Mouse (Mus musculus) MEL (cell line): Measurements from ENCODE around the gene Hoxa11. TPM values are rescaled to one million over a fixed set of nuclear protein-coding genes. Genes with fewer than 3 reads are reported as not detected.

ENCODE experiments used
- DNase-seq: peaks from one replicate; pipeline ENCODE4 v3.0.0; 2011; ENCODE audit warnings: low read depth, low spot score
- H3K27ac ChIP-seq: 2 replicates; pipeline ENCODE4 v1.5.1; 2012; ENCODE audit warnings: low read depth, mild to moderate bottlenecking, control low read depth, low read length, moderate library complexity; ENCODE audit not compliant: control insufficient read depth
- H3K27me3 ChIP-seq, 2 experiments: fragments of 150-350 bp in 1 of 2; sonication (generic) in 1 of 2; 2 replicates each; pipeline ENCODE4 v1.6.1; 2012; ENCODE audit warnings: low read length in 2 of 2, mild to moderate bottlenecking in 2 of 2, improper control_type of control experiment in 1 of 2, moderate library complexity in 1 of 2; ENCODE audit not compliant: insufficient read depth in 2 of 2, control insufficient read depth in 1 of 2
- H3K36me3 ChIP-seq, 2 experiments: 2 replicates each; pipeline ENCODE4 v1.6.1; 2012 to 2014; ENCODE audit warnings: low read length in 2 of 2, improper control_type of control experiment in 1 of 2, inconsistent platforms in 1 of 2, mild to moderate bottlenecking in 1 of 2; ENCODE audit not compliant: insufficient read depth in 2 of 2, control insufficient read depth in 1 of 2
- H3K4me1 ChIP-seq, 2 experiments: fragments of 150-350 bp in 1 of 2; sonication (generic) in 1 of 2; 2 replicates each; pipeline ENCODE4 v1.6.1; 2012; ENCODE audit warnings: low read length in 2 of 2, improper control_type of control experiment in 1 of 2, mild to moderate bottlenecking in 1 of 2; ENCODE audit not compliant: insufficient read depth in 2 of 2, control insufficient read depth in 1 of 2
- H3K4me3 ChIP-seq, 2 experiments: fragments of 150-350 bp in 1 of 2; sonication (generic) in 1 of 2; 2 replicates each; pipeline ENCODE4 v1.5.1; 2012; ENCODE audit warnings: low read depth in 2 of 2, low read length in 2 of 2, mild to moderate bottlenecking in 2 of 2, moderate library complexity in 2 of 2, control low read depth in 1 of 2, improper control_type of control experiment in 1 of 2; ENCODE audit not compliant: control insufficient read depth in 1 of 2, insufficient read depth in 1 of 2
- H3K79me2 ChIP-seq: 2 replicates; pipeline ENCODE4 v1.6.1; 2012; ENCODE audit warnings: mild to moderate bottlenecking, low read length, moderate library complexity; ENCODE audit not compliant: control insufficient read depth, poor library complexity, insufficient read depth
- H3K9ac ChIP-seq: 2 replicates; pipeline ENCODE4 v1.6.1; 2012; ENCODE audit warnings: low read depth, mild to moderate bottlenecking, control low read depth, low read length, moderate library complexity; ENCODE audit not compliant: control insufficient read depth, poor library complexity, severe bottlenecking
- H3K9me3 ChIP-seq: fragments of 150-350 bp; sonication (generic); replicated peaks from 2 replicates; pipeline ENCODE4 v1.6.1; 2012; ENCODE audit warnings: mild to moderate bottlenecking, low read length, improper control_type of control experiment, moderate library complexity; ENCODE audit not compliant: insufficient read depth
- BHLHE40 ChIP-seq: IDR thresholded peaks from 2 replicates; pipeline ENCODE4 v1.6.1; 2012; ENCODE audit warnings: low read depth, mild to moderate bottlenecking, inconsistent platforms, low read length, improper control_type of control experiment, borderline replicate concordance
- CHD1 ChIP-seq: IDR thresholded peaks from 2 replicates; pipeline ENCODE4 v1.6.1; 2012; ENCODE audit warnings: low read depth, mild to moderate bottlenecking, inconsistent platforms, low read length, improper control_type of control experiment
- CTCF ChIP-seq, 3 experiments: IDR thresholded peaks in 2 of 3; conservative IDR thresholded peaks in 1 of 3; 2 replicates each; pipeline ENCODE4 v1.5.1; 2011 to 2012; ENCODE audit warnings: low read length in 3 of 3, low read depth in 2 of 3, mild to moderate bottlenecking in 2 of 3, improper control_type of control experiment in 1 of 3, inconsistent platforms in 1 of 3, mixed read lengths in 1 of 3, moderate library complexity in 1 of 3; ENCODE audit not compliant: control insufficient read depth in 1 of 3, insufficient read depth in 1 of 3, poor library complexity in 1 of 3, severe bottlenecking in 1 of 3
- ELF1 ChIP-seq: IDR thresholded peaks from 2 replicates; pipeline ENCODE4 v1.6.1; 2014; ENCODE audit warnings: low read depth, mild to moderate bottlenecking, inconsistent platforms, low read length, improper control_type of control experiment, moderate library complexity
- EP300 ChIP-seq, 2 experiments: IDR thresholded peaks; 2 replicates each; pipeline ENCODE4 v1.6.1; 2011; ENCODE audit warnings: improper control_type of control experiment in 2 of 2, low read length in 2 of 2, low read depth in 1 of 2, mild to moderate bottlenecking in 1 of 2
- JUND ChIP-seq: IDR thresholded peaks from 2 replicates; pipeline ENCODE4 v1.6.1; 2011; ENCODE audit warnings: low read depth, mild to moderate bottlenecking, improper control_type of control experiment, low read length
- MAFK ChIP-seq: IDR thresholded peaks from 2 replicates; pipeline ENCODE4 v1.6.1; 2011; ENCODE audit warnings: low read depth, mild to moderate bottlenecking, low read length, improper control_type of control experiment, borderline replicate concordance
- MAX ChIP-seq: IDR thresholded peaks from 2 replicates; pipeline ENCODE4 v1.6.1; 2011; ENCODE audit warnings: low read length, improper control_type of control experiment
- MAZ ChIP-seq: IDR thresholded peaks from 2 replicates; pipeline ENCODE4 v1.6.1; 2012; ENCODE audit warnings: low read depth, mild to moderate bottlenecking, inconsistent platforms, low read length, improper control_type of control experiment
- MYB ChIP-seq: IDR thresholded peaks from 2 replicates; pipeline ENCODE4 v1.6.1; 2011; ENCODE audit warnings: mild to moderate bottlenecking, low read depth, low read length, improper control_type of control experiment
- NELFE ChIP-seq: IDR thresholded peaks from 2 replicates; pipeline ENCODE4 v1.6.1; 2011; ENCODE audit warnings: low read depth, low read length, improper control_type of control experiment
- NRF1 ChIP-seq: IDR thresholded peaks from 2 replicates; pipeline ENCODE4 v1.6.1; 2014; ENCODE audit warnings: low read depth, mild to moderate bottlenecking, inconsistent platforms, low read length, improper control_type of control experiment, moderate library complexity; ENCODE audit not compliant: poor library complexity, insufficient read depth, severe bottlenecking
- POLR2AphosphoS2 ChIP-seq: IDR thresholded peaks from 2 replicates; pipeline ENCODE4 v1.6.1; 2011; ENCODE audit warnings: low read length, improper control_type of control experiment
- RAD21 ChIP-seq: IDR thresholded peaks from 2 replicates; pipeline ENCODE4 v1.6.1; 2011; ENCODE audit warnings: mild to moderate bottlenecking, low read depth, low read length, improper control_type of control experiment
- SIN3A ChIP-seq: IDR thresholded peaks from 2 replicates; pipeline ENCODE4 v1.6.1; 2012; ENCODE audit warnings: low read length, improper control_type of control experiment, inconsistent platforms
- UBTF ChIP-seq: IDR thresholded peaks from 2 replicates; pipeline ENCODE4 v1.6.1; 2012; ENCODE audit warnings: low read depth, mild to moderate bottlenecking, inconsistent platforms, low read length, improper control_type of control experiment, moderate library complexity, borderline replicate concordance; ENCODE audit not compliant: insufficient read depth
- USF1 ChIP-seq: IDR thresholded peaks from 2 replicates; pipeline ENCODE4 v1.6.1; 2014; ENCODE audit warnings: low read depth, mild to moderate bottlenecking, inconsistent platforms, low read length, improper control_type of control experiment, moderate library complexity
- ZC3H11A ChIP-seq: IDR thresholded peaks from 2 replicates; pipeline ENCODE4 v1.6.1; 2012; ENCODE audit warnings: low read depth, mild to moderate bottlenecking, inconsistent platforms, low read length, improper control_type of control experiment
- ZKSCAN1 ChIP-seq: IDR thresholded peaks from 2 replicates; pipeline ENCODE4 v1.6.1; 2012; ENCODE audit warnings: low read depth, mild to moderate bottlenecking, inconsistent platforms, low read length, improper control_type of control experiment, moderate library complexity
- ZNF384 ChIP-seq: IDR thresholded peaks from 2 replicates; pipeline ENCODE4 v1.6.1; 2012; ENCODE audit warnings: low read depth, mild to moderate bottlenecking, inconsistent platforms, low read length, improper control_type of control experiment
- polyA plus RNA-seq, 2 experiments: library from polyadenylated mRNA; stranded (reverse) in 1 of 2; unstranded in 1 of 2; fragments of >175 nt in 1 of 2; fragments of >200 nt in 1 of 2; gene quantifications; 2 replicates each; pipeline versions ENCODE4 v1.2.1 to v1.2.4; 2012; ENCODE audit warnings: low replicate concordance in 2 of 2, low read depth in 1 of 2; ENCODE audit not compliant: insufficient read length in 2 of 2, insufficient read depth in 1 of 2, missing spikeins in 1 of 2
- total RNA-seq: library from RNA; depleted of rRNA; stranded (reverse); fragments of 300-350 nt; gene quantifications from 2 replicates; pipeline ENCODE4 v1.2.3, GENCODE M21; 2012

Hoxa11 gene
- total and polyA plus RNA-seq, 3 experiments = not detected

DNA sequence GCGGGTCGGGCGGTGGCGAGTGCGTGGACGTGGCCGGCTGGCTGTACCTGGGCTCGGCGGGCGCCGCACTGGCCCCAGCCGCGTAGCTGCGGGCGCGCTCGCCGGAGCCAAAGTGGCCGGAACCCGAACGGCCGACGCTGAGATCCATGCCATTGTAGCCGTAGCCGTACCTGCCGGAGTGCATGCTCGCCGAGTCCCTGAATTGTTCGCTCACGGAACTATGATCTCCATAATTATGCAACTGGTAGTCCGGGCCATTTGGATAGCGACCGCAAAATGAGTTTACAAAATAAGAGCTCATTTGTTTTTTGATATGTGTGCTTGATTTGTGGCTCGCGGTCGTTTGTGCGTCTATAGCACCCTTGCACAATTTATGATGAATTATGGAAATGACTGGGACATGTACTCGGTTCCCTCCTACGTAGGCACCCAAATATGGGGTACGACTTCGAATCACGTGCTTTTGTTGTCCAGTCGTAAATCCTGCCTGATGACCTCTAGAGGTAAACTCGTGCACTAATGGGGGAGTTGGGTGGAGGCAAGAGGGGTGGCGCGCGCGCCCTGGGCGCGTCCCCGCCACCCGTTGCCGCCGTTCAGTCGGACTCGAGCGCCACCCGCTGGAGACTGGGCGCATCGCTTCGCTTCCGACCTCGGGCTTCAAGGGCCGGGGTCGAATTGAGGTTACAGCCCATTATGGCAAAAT lies 41.4 kb downstream of the Hoxa11 start, which contains the start of gene Hoxa5:
Gene Hoxa5 (minus strand): TSS at position 538 of the 703 bp plus-strand sequence.
- no peak for DNase-seq
- H3K9me3 ChIP-seq = no peaks in the 10 kb centered on the region
- no peaks in the 10 kb centered on the region for H3K4me1 ChIP-seq
- H3K27ac ChIP-seq = no peak within 1 kb of the TSS
- no peaks in the 10 kb centered on the region for H3K27me3 ChIP-seq
- no peaks in the 10 kb centered on the region for H3K36me3 ChIP-seq
- TF ChIP-seq NELFE = no peak
- TF ChIP-seq POLR2AphosphoS2 = no peak
- no peaks in the 10 kb centered on the region; the same call in 1 of the 2 replicates for H3K79me2 ChIP-seq
- H3K4me3 ChIP-seq = no peak within 1 kb of the TSS
- H3K9ac ChIP-seq = no peak within 1 kb of the TSS

- H3K4me3 ChIP-seq = no peak overlapping the region
- H3K4me1 ChIP-seq = no peaks in the 10 kb centered on the region
- no peak for TF ChIP-seq USF1
- no peak for TF ChIP-seq BHLHE40
- no peak for TF ChIP-seq RAD21
- TF ChIP-seq SIN3A = no peak
- no peak for TF ChIP-seq CHD1
- no peak for TF ChIP-seq NRF1
- no peak for TF ChIP-seq MAX
- no peak for DNase-seq
- H3K27ac ChIP-seq = no peak overlapping the region
- no peaks in the 10 kb centered on the region for H3K36me3 ChIP-seq
- H3K79me2 ChIP-seq = no peaks in the 10 kb centered on the region; the same call in 1 of the 2 replicates
- no peak overlapping the region for H3K9ac ChIP-seq
- no peaks in the 10 kb centered on the region for H3K9me3 ChIP-seq
- no peaks in the 10 kb centered on the region for H3K27me3 ChIP-seq
These were observed 42.1 kb downstream of the Hoxa11 start for GRCm38 (mm10) chr6:52203371-52204049.

GRCm38 (mm10) chr6:52203121-52203370 lies 42.6 kb downstream of the Hoxa11 start:
- TF ChIP-seq USF1 = no peak
- no peak for TF ChIP-seq MAFK
- TF ChIP-seq ZC3H11A = no peak
- TF ChIP-seq NELFE = no peak
- TF ChIP-seq MAX = no peak
- no peak for TF ChIP-seq ELF1
- no peak for TF ChIP-seq MAZ
- TF ChIP-seq JUND = no peak
- TF ChIP-seq CTCF (IDR thresholded peaks at IDR 0.05 in 2 of 3, conservative IDR thresholded peaks at IDR 0.05 in 1 of 3; ENCODE audit: control insufficient read depth in 1 of 3, insufficient read depth in 1 of 3, low read depth in 2 of 3, low read length in 3 of 3, poor library complexity in 1 of 3, severe bottlenecking in 1 of 3) = no peak
- TF ChIP-seq EP300 (IDR thresholded peaks at IDR 0.05; ENCODE audit: low read depth in 1 of 2, low read length in 2 of 2) = no peak
- TF ChIP-seq UBTF = no peak
- TF ChIP-seq ZKSCAN1 = no peak
- TF ChIP-seq MYB = no peak
- TF ChIP-seq ZNF384 = no peak
- Histone ChIP-seq H3K27ac (no peak overlapping the region), H3K9me3 (no peaks in the 10 kb centered on the region), H3K36me3 (no peaks in the 10 kb centered on the region), H3K4me1 (no peaks in the 10 kb centered on the region), H3K27me3 (no peaks in the 10 kb centered on the region), H3K79me2 (no peaks in the 10 kb centered on the region; the same call in 1 of the 2 replicates), H3K4me3 (no peak overlapping the region), H3K9ac (no peak overlapping the region)
- no peak for DNase-seq
